Mouse (Mus musculus) left cerebral cortex, postnatal 25 days (tissue): ENCODE measurements around the gene Gm12216. TPM values are rescaled to one million over a fixed set of nuclear protein-coding genes. Genes with fewer than 3 reads are reported as not detected.

Experiments used
- DNase-seq, 2 experiments: peaks; one replicate each; pipeline ENCODE4 v3.0.0; 2022; ENCODE audit warnings: low spot score in 2 of 2, mixed read lengths in 1 of 2
- intact Hi-C: fragments of 180-260 bp; cut with DNase I; formaldehyde crosslinking; loops from one replicate; pipeline ENCODE4 v1.15.1; 2025
- total RNA-seq, 2 experiments: library from RNA; stranded (reverse); gene quantifications; 2 replicates each; pipeline ENCODE4 v1.2.3; 2021

The Gm12216 gene
- total RNA-seq, 2 experiments from 2014 or later = 2.2 to 3.5 TPM

DNA sequence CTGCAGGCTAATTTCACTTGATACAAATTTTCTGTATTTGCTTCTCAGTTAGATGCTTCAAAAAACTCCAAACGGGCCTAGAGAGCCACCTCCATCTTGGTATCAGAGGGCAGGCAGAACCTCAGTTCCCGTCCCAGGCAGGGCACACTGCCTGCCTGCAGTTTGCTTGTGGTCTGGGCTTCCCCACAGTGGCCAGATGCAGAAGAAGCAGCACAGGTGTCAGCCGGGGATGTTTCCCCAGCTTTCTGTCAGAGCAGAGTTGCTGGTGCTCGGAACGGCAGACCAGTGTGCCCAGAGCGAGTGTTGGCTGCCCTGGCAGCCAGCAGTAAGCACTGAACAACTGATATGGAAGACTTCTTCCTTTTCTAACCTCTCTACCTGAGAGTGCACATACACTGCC lies 19.9 kb downstream of the Gm12216 start:
- intact Hi-C loops = no loop called here
- DNase-seq = no peak

GRCm38 (mm10) chr11:53837731-53838130 lies 21.3 kb downstream of the Gm12216 start:
- no peak for DNase-seq
- intact Hi-C loops = no loop called here

DNA sequence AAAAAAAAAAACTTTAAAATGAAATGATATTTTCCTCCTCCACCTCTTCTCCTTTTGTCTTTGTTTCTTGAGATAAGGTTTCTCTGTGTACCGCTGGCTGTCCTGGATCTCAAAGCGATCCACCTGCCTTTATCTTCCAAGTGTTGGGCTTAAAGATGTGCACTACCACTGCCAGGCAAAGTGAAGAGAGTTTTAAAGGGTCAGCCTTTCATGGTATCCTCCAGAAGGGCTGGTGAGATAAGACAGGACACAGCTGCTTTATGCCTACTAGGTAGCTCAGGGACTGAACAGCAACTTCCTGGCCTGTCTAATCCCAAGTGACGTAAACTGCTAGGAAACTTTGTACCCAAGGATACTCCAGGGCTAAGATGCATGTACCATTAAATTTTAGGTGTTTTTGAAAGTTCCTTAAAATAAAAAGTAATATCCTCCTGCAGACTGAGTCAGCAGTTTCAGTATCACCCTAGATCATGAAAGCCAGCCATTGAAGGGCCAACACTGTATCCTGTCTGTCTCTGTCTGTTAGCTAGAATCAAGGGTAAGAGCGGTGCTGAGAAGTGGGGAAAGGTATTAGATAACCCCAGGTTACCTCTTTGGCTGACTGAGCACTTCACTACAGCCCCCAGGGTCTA lies 23.6 kb downstream of the Gm12216 start:
- intact Hi-C loops = no loop called here
- no peak for DNase-seq

DNA sequence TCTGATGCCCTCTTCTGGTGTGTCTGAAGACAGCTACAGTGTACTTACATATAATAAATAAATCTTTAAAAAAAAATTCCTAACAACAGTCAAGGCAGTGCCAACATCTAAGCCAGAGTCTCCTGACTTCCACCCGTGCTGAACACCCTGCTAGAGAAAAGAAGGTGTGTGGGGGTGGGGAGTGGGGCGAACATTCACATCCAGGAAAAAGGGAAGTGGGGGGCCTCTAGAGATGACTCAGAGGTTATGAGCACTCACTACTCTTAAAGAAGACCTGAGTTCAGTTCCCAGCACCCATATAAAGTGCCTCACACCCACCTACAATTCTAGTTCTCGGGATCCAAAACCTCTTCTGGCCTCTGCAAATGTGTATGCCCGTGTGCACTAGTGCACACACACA lies 33.6 kb downstream of the Gm12216 start:
- intact Hi-C loops = no loop called here

GRCm38 (mm10) chr11:53821945-53822338 lies 37.1 kb downstream of the Gm12216 start:
- intact Hi-C loops = no loop called here
- no peak for DNase-seq

More for the DNA sequence above, 33.6 kb downstream of the Gm12216 start:
- DNase-seq = no peak

GRCm38 (mm10) chr11:53821230-53821944 lies 37.7 kb downstream of the Gm12216 start:
- intact Hi-C loops = no loop called here
- no peak for DNase-seq

GRCm38 (mm10) chr11:53820516-53821170 lies 38.4 kb downstream of the Gm12216 start:
- no peak for DNase-seq
- intact Hi-C loops = no loop called here

DNA sequence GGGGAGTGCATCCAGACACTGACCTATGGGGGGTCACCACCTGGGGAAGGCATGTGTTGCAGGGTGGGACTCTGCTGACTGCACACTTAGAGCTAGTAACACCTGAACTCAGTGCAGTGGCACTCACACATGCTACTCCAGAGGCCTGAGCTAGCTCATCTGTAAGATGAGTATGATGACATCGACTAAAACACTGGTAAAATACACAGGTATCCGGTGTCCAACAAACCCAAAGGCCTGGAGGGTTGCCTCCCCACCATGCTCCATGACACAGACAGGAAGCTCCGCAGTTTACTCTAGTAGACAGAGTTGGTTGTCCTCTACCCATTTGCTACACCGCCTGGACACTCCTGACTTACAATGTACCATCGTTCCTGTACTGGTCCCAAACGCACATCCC lies 39.5 kb downstream of the Gm12216 start:
- DNase-seq = no peak
- intact Hi-C loops = no loop called here

- no peak for DNase-seq
- intact Hi-C loops = no loop called here
These were observed 40.3 kb downstream of the Gm12216 start for GRCm38 (mm10) chr11:53818794-53819193.

GRCm38 (mm10) chr11:53816841-53817375 lies 42.1 kb downstream of the Gm12216 start:
- no peak for DNase-seq
- intact Hi-C loops = no loop called here

- DNase-seq = no peak
- intact Hi-C loops = no loop called here
These were observed 44.2 kb downstream of the Gm12216 start for GRCm38 (mm10) chr11:53814810-53815209.

DNA sequence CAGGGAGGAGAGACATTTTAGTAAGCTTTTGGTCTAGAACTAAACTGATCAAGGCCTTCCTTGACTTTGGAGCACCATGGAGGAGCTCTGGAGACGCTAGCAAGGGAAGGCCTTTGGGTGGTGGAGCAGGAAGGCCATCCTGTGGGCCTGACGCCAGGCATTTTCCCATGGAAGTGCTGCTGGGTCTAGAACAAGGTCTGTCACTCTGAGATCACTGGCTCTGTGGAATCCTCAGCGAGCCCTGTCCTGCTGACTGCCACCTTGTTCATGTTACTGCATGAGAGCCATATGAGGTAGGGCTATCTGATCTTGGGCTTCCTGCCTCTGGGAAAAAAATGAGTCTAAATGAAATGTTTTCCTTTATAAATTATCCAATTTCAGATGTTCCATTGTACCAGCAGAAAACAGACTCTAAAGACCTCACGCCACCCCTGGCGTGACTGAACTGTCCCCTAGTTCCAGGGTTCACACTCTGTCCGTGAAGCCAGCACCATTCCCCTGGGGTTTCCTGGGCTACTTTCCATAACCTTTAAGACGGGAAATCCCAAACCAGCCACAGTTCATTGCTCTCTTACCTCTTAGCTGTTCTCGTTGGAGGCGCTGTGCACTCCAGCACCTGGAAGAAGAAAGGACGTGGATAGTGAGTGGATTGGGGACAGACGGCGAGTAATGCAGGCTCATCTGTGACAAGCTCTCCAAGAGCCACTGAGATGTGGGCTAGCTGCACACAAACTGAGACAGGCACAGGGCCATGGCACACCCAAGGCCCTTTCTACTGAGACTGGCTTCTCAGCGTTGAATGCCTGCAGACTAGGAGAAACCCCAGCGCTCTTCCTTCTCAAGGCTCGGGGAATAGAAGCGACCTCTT lies 45.8 kb downstream of the Gm12216 start:
- no peak for DNase-seq
- intact Hi-C loops = no loop called here

DNA sequence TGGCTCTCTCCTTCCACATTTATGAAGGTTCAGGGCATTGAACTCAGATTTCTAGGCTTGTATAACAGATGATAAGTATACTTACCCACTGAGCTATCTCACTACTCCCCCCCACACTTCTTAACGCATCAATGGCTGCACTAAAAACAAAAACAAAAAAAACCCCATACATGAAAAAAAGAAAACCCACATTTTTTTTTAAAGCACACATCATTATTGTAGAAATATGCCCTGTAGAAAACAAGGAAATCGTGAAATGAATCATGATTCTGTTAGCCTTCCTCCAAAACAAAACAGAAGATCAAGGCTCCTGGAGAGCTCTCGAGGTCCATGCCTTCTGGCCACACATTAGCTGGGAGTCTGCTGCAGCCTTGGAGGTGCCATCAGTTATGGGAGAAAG lies 47.7 kb downstream of the Gm12216 start:
- intact Hi-C loops = no loop called here
- DNase-seq = no peak

DNA sequence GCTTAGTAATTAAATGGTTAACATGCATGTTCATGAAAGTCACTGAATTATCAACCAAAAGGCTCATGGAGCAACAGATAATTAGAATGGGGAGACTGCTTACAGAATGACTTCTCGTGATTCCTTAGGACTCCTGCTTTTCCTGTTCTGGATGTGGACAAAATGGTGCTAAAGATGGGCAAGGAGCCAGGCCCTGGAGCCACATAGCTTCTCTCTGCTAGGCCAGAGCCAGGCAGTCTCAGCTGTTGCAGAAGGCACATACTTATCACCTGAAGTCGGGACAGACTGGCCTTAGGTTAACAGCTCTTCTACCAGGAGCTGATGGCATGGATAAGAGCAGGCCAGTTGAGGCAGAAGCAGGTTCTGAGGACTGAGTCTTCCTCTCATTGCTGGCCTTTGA lies 48.3 kb downstream of the Gm12216 start:
- intact Hi-C loops = no loop called here
- DNase-seq = no peak

GRCm38 (mm10) chr11:53810156-53810555 lies 48.9 kb downstream of the Gm12216 start:
- no peak for DNase-seq
- intact Hi-C loops = no loop called here

GRCm38 (mm10) chr11:53809354-53809753 lies 49.7 kb downstream of the Gm12216 start:
- no peak for DNase-seq
- intact Hi-C loops = no loop called here

DNA sequence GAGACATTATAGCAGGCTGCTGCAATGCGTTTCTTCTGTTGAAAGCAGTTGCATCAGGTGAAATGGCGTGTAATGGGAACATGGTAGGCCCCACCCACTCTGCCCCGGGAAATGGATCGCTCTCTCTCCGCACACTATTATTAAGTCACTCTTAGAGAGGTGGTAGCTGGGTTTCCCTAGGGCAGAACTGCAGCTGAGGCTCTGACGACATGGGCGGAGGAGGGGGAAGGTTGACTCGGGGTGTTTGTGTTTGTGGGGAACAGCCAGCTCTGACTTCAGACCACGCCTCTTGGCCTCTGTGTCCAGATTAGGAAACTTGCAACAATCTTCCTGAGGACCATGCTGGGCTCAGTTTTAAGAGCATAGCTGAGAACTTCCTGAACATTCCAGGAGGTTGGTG lies 53.3 kb downstream of the Gm12216 start:
- DNase-seq = no peak
- intact Hi-C loops = no loop called here

GRCm38 (mm10) chr11:53804569-53805344 lies 54.3 kb downstream of the Gm12216 start:
- intact Hi-C loops = no loop called here
- DNase-seq = no peak

GRCm38 (mm10) chr11:53803494-53803893 lies 55.6 kb downstream of the Gm12216 start:
- intact Hi-C loops = no loop called here
- no peak for DNase-seq
